Mouse (Mus musculus) forebrain, embryonic 11.5 days (tissue): ENCODE measurements around the gene Ippk. TPM values are rescaled to one million over a fixed set of nuclear protein-coding genes. Genes with fewer than 3 reads are reported as not detected.

ENCODE experiments used
- ATAC-seq: fragments of 200-750 bp; cut with Nextera tagmentation; replicated peaks from 2 replicates; pipeline ENCODE4 v1.8.0; 2017; ENCODE audit warnings: moderate TSS enrichment; ENCODE audit not compliant: low FRiP score
- DNase-seq: peaks from one replicate; pipeline ENCODE4 v3.0.0-alpha.2; 2017; ENCODE audit warnings: low spot score
- H3K27ac ChIP-seq: fragments of 300-500 bp; sonication (generic); 2 replicates; pipeline ENCODE4 v1.5.1; 2014; ENCODE audit warnings: low read depth, low read length
- H3K27me3 ChIP-seq: fragments of 300-500 bp; sonication (generic); 2 replicates; pipeline ENCODE4 v1.6.1; 2014; ENCODE audit warnings: mild to moderate bottlenecking, low read length, mixed read lengths; ENCODE audit not compliant: control insufficient read depth, insufficient read depth
- H3K36me3 ChIP-seq: fragments of 300-500 bp; sonication (generic); 2 replicates; pipeline ENCODE4 v1.6.1; 2014; ENCODE audit warnings: mild to moderate bottlenecking, low read length, moderate library complexity, mixed read lengths; ENCODE audit not compliant: control insufficient read depth, insufficient read depth
- H3K4me1 ChIP-seq: fragments of 300-500 bp; sonication (generic); replicated peaks from 2 replicates; pipeline ENCODE4 v1.6.1; 2014; ENCODE audit warnings: low read length, mixed read lengths; ENCODE audit not compliant: control insufficient read depth, insufficient read depth
- H3K4me2 ChIP-seq: fragments of 300-500 bp; sonication (generic); 2 replicates; pipeline ENCODE4 v1.6.1; 2014; ENCODE audit warnings: low read depth, mild to moderate bottlenecking, low read length, moderate library complexity, mixed read lengths; ENCODE audit not compliant: severe bottlenecking
- H3K4me3 ChIP-seq: fragments of 300-500 bp; sonication (generic); 2 replicates; pipeline ENCODE4 v1.5.1; 2014; ENCODE audit warnings: low read depth, low read length
- H3K9ac ChIP-seq: fragments of 300-500 bp; sonication (generic); 2 replicates; pipeline ENCODE4 v1.6.1; 2014; ENCODE audit warnings: low read length
- H3K9me3 ChIP-seq: fragments of 300-500 bp; sonication (generic); 2 replicates; pipeline ENCODE4 v1.6.1; 2016; ENCODE audit warnings: low read length, mixed read lengths; ENCODE audit not compliant: control insufficient read depth
- WGBS: fragments of 180-500 bp; shearing (Covaris S2); extraction: QIAGEN DNeasy Blood & Tissue Kit; methylation state at CpG from one replicate; pipeline ENCODE4 v1.1.7; 2014; 5-methylcytosine and 5-hydroxymethylcytosine counted together
- polyA plus RNA-seq: library from polyadenylated mRNA; unstranded; fragments of >200 nt; fragmentation: Nextera tagmentation; extraction: Ambion mirVana; gene quantifications from 2 replicates; pipeline ENCODE4 v1.2.1, GENCODE M21; 2014

Ippk gene
- polyA plus RNA-seq, 1 experiment from 2014 or later: 16.6 TPM

DNA sequence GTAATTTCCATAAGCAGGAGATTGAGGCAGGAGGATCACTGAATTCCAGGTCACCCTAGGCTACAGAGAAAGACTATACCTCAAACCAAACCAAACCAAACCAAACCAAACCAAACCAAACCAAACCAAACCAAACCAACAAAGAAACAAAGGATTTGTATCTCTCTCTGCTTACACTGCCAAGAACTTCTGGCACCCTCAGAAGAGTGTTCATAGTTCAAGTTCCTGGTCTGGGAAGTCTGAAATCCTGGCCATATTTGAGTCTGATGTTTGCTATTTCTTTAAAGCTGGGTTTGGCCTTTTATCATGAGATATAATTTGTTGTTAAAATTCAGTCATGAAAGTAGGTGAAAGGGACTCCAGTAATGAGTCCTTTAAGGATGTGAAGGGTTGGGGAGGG, 13.3 kb upstream of the Ippk start:
- H3K27ac ChIP-seq: no peak overlapping the region
- no peaks in the 10 kb centered on the region for H3K36me3 ChIP-seq
- DNase-seq: no peak

DNA sequence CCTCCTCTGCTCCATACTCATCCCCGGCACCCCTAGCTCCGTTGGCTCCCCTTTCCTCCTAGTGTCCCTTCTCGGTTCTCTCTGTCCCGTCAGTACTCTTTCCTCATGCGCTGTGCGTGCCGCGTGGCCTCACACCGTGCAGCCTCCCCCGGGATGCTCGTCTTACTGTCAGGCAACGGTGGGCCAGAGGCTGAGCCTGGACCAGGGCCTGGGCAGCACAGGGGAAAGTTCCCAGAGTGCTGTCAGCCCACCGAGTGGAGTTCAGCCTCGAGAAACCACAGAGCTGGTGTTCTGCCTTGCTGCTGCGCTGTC, 513 bp downstream of the Ippk start:
- Histone ChIP-seq H3K9ac (peak overlapping the region; percentile 84), H3K27me3 (no peaks in the 10 kb centered on the region), H3K9me3 (no peaks in the 10 kb centered on the region), H3K4me3 (peak overlapping the region; percentile 81), H3K4me2 (peak overlapping the region; percentile 93), H3K4me1 (peaks cover 8% of the 10 kb centered on the region), H3K36me3 (no peaks in the 10 kb centered on the region), H3K27ac (no peak overlapping the region)
- ATAC-seq: peak; percentile 13; the same call in 1 of the 2 replicates
- DNase-seq: peak; percentile 66
- 2% methylated on average over 15 of the region's 15 CpGs for WGBS

More for the DNA sequence above, 13.3 kb upstream of the Ippk start:
- no peak overlapping the region for H3K4me3 ChIP-seq
- no peak overlapping the region for H3K9ac ChIP-seq
- ATAC-seq: no peak
- H3K27me3 ChIP-seq: no peaks in the 10 kb centered on the region
- H3K9me3 ChIP-seq: no peaks in the 10 kb centered on the region
- H3K4me2 ChIP-seq: no peak overlapping the region
- no peaks in the 10 kb centered on the region for H3K4me1 ChIP-seq

DNA sequence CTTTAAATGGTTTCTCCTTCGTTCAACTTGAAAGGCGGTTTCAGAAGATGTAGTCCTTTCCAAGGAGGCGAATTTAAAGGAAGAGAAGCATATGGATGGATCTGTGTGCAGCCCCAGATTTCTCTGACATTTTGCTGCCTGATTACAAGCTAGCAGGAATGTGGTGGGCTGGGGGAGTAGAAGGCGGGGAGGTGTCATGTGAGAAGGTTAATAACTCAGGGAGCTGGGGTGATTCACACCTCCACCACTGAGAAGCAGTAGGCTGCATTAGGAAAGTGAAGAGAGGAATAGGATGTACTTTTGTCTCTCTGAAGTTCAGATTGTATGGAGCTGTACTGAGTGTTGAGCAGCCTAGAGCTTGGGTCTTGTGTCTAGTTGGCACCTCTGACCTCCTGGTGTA, 910 bp downstream of the Ippk start:
- Histone ChIP-seq H3K4me3 (peak overlapping the region; percentile 81), H3K4me2 (peak overlapping the region; percentile 93), H3K9ac (peak overlapping the region; percentile 84), H3K27me3 (no peaks in the 10 kb centered on the region), H3K4me1 (peaks cover 8% of the 10 kb centered on the region), H3K27ac (no peak overlapping the region), H3K36me3 (no peaks in the 10 kb centered on the region), H3K9me3 (no peaks in the 10 kb centered on the region)
- ATAC-seq (no peak), DNase-seq (no peak)
- 33% methylated on average over 4 of the region's 4 CpGs for WGBS

DNA sequence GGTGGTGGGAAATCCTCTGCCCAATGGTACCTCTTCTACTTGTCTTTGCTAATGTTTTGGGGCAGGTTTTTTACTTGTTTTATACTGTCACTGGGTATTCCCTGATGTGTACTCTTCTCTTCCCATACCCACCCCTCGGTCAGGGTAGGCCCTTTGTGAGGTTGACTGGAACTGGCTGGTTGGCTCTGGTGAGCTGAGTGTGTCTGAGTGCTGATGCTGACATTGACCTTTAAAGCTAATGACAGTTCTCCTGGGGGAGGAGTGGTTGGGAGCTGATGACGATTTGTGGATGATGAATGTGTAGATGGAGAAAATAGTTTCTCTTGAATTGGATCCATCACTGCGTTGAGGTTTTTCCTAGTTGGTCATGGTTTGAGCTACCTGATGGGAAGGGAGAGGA, 5.7 kb downstream of the Ippk start:
- Histone ChIP-seq H3K27ac (no peak overlapping the region), H3K27me3 (no peaks in the 10 kb centered on the region), H3K36me3 (no peaks in the 10 kb centered on the region), H3K4me2 (no peak overlapping the region), H3K9ac (no peak overlapping the region), H3K4me3 (no peak overlapping the region), H3K4me1 (peaks cover 7% of the 10 kb centered on the region), H3K9me3 (no peaks in the 10 kb centered on the region)
- no peak for DNase-seq
- no peak for ATAC-seq
- 98% methylated on average over 3 of the region's 3 CpGs for WGBS

DNA sequence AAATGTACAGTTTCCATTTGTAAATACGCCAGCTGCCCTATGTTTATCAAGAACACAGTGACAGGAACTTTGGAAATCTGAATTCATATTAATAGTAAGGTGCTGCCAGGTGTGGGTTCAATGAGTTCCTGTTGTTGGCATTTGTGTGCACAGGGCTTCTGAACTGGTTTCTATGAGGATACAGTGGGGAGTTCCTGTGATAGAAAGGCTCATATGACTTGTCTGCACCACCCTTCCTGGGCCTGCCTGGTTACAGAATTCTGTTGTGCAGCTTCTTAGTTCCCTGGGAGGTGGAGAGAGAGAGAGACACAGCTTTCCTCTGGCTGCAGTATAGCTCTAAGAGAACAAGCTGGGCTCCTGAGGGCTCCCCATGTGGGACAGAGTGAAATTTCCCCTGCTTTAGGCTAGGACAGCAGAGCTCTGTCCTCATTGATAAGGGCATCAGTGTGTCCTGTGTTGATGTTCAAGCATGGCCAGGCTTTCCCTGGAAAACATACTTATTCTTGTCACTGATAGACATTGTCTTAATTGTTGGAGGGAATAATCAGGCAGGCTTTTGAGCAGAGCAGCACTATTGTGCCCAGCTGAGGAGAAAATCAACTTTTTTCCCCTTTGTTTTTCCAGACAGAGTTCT, 7.1 kb downstream of the Ippk start:
- Histone ChIP-seq H3K9ac (no peak overlapping the region), H3K4me1 (no peaks in the 10 kb centered on the region), H3K27me3 (no peaks in the 10 kb centered on the region), H3K27ac (no peak overlapping the region), H3K36me3 (no peaks in the 10 kb centered on the region), H3K4me2 (no peak overlapping the region), H3K9me3 (no peaks in the 10 kb centered on the region), H3K4me3 (no peak overlapping the region)
- no peak for DNase-seq
- no peak for ATAC-seq
- WGBS: 95% methylated on average over 1 of the region's 1 CpGs

DNA sequence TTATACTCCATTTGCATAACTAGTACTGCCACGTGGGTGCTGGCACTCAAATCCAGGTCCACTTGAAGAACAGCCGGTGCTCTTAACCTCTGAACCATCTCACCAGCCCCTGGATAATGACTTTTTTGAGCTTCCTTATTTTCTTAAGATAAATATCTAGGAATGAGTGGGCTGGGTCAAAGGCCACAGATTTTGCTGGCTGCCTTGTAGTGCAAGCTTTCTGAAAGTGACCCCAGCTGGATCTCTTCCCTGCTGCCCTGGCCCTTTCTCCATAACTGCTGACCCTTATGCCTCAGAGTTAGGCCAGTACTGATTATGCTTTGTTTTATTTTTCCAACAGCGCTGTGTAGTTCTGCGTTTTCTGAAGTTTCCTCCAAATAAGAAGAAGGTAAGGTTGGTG, 9.5 kb downstream of the Ippk start:
- WGBS: 86% methylated on average over 4 of the region's 4 CpGs
- DNase-seq: no peak
- no peaks in the 10 kb centered on the region for H3K4me1 ChIP-seq
- no peaks in the 10 kb centered on the region for H3K27me3 ChIP-seq
- H3K27ac ChIP-seq: no peak overlapping the region
- no peak for ATAC-seq
- no peak overlapping the region for H3K9ac ChIP-seq
- H3K4me2 ChIP-seq: no peak overlapping the region
- H3K4me3 ChIP-seq: no peak overlapping the region
- no peaks in the 10 kb centered on the region for H3K9me3 ChIP-seq
- H3K36me3 ChIP-seq: no peaks in the 10 kb centered on the region; the same call in 1 of the 2 replicates

DNA sequence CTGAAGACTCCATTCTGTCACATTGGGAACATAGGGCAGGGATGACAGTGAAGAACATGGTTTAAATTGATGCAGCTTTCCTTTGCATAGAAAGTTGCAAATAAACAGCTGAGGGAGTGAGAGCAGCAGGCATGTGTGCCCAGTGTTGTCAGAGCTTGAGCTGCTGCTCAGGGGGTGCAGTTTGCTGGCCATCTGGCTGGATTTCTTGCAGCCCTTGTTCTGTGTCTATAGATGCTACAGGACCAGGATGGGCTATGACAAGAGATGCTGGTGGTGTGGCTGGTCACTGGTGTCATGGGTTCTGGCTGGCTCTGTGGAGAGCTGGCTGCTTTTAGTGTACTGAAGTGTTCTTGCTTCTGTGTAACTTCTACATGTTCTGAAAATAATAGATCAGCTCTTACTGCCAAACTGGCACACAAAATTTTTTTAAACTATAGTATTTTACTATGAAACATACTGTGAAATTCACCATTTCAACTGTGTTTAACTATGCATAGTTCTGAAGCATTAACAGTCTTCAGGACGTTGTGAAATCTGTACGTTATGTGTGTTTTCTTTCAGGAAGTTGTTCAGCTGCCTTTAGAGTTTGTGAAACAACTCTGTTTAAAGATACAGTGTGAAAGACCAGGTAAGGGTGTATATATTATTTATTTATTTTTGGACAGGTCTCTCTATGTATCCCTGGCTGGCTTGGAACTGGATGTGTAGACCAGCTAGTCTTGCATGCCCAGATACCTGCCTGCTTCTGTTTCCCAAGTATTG, 12.4 kb downstream of the Ippk start:
- Histone ChIP-seq H3K9me3 (no peaks in the 10 kb centered on the region), H3K4me3 (no peak overlapping the region), H3K4me1 (no peaks in the 10 kb centered on the region), H3K27me3 (no peaks in the 10 kb centered on the region), H3K9ac (no peak overlapping the region), H3K4me2 (no peak overlapping the region), H3K36me3 (no peaks in the 10 kb centered on the region; the same call in 1 of the 2 replicates), H3K27ac (no peak overlapping the region)
- DNase-seq: no peak
- no peak for ATAC-seq
- WGBS: 95% methylated on average over 2 of the region's 2 CpGs

- ATAC-seq: no peak
- Histone ChIP-seq H3K9me3 (no peaks in the 10 kb centered on the region), H3K4me1 (no peaks in the 10 kb centered on the region), H3K27me3 (no peaks in the 10 kb centered on the region), H3K27ac (no peak overlapping the region), H3K4me2 (no peak overlapping the region), H3K4me3 (no peak overlapping the region), H3K36me3 (no peaks in the 10 kb centered on the region; the same call in 1 of the 2 replicates), H3K9ac (no peak overlapping the region)
- WGBS: 63% methylated on average over 1 of the region's 1 CpGs
- DNase-seq: no peak
Observed at GRCm38 (mm10) chr13:49435745-49436144, 14.7 kb downstream of the Ippk start.

GRCm38 (mm10) chr13:49436170-49436569, 15.1 kb downstream of the Ippk start:
- no peak for DNase-seq
- WGBS: 84% methylated on average over 4 of the region's 4 CpGs
- H3K27ac ChIP-seq: no peak overlapping the region
- H3K9ac ChIP-seq: no peak overlapping the region
- H3K27me3 ChIP-seq: no peaks in the 10 kb centered on the region
- H3K36me3 ChIP-seq: no peaks in the 10 kb centered on the region; the same call in 1 of the 2 replicates
- H3K9me3 ChIP-seq: no peaks in the 10 kb centered on the region
- no peaks in the 10 kb centered on the region for H3K4me1 ChIP-seq
- no peak overlapping the region for H3K4me3 ChIP-seq
- no peak for ATAC-seq
- no peak overlapping the region for H3K4me2 ChIP-seq
